Mouse (Mus musculus) 3T3-L1 (cell line): Measurements from ENCODE around the gene Ccdc137.

ENCODE experiments used
- DNase-seq: peaks from one replicate; pipeline ENCODE4 v3.0.0-alpha.2; 2015; ENCODE audit warnings: low read depth, low spot score

Ccdc137 gene

GRCm38 (mm10) chr11:120498226-120498625 is 40.3 kb downstream of the Ccdc137 start:
- DNase-seq = no peak

DNA sequence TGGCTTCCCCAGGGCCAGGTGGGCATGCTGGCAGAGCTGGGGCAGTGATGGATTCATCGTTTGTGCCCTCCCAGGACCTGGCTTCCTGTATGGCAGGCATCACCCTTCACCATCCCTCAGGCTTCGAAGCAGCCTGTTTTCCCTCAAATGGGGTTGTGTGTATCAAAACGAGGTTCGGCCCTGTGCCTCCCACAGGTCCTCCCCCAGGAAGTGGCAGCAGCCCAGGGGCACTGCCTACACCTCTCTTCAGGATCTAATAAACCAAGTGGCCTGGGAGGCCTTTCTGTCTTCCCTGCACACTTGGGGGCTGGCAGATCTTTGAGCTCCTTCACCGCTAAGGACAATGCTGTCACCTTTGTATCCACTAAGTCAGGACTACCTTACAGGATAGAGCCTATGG is 41.0 kb downstream of the Ccdc137 start:
- DNase-seq = no peak

DNA sequence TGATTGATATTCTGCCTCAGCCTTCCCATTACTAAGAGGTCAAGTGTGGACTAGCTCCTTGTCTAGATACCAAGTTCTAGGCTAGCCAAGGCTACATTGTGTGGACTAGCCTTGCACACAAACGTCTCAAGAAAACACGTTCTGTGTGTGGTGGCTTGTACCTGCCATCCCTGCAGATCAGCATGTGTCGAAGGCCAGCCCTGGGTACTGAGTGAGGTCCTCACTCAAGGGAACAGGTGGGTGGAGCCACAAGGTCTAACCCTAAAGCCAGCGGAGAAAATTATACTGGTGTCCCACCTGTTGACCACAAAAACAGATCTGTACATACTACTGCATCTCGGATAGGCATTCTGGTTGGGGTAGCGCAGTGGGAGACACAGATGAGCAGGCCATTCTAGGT is 42.0 kb downstream of the Ccdc137 start:
- no peak for DNase-seq

DNA sequence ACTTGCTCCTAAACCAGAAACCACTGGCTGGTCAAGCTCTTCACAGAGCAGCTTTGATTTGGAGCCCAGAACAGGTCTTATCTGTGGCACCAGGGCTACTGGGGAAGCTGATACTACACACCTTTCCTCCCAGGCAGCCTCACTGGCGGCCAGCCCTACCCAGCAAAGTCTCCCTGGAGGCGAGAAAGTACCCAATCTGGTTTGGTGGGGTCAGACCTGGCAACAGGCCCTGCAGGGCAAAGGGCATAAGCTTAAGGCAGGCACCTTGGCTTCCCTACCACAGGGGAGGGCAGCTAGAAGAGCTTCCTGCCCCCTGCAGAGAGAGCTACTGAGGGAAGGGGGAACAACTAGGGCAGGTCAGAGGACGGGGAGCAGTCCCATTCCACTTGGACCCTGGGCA is 42.4 kb downstream of the Ccdc137 start:
- DNase-seq = no peak

GRCm38 (mm10) chr11:120501018-120501417 is 43.1 kb downstream of the Ccdc137 start:
- DNase-seq = no peak

DNA sequence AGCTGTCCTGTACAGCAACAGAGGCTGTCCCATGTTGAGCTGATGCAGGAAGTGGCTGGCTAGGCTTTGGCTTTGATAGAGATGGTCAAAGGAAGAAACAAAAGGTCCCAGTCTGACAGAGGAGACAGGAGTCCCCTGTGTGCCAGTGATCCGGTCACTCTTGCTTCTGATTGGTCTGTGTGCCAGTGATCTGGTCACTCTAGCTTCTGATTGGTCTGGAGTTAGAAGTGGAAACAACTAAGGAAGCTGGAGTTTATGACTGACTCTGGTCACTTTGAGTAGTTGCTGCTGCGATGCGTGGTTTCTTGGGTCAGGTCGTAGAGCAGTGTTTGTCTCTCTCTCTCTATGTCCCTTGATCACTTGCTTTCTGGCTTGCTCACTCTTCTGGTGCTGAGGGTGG is 43.8 kb downstream of the Ccdc137 start:
- no peak for DNase-seq

- no peak for DNase-seq
Observed at GRCm38 (mm10) chr11:120505661-120506060, 47.7 kb downstream of the Ccdc137 start.

DNA sequence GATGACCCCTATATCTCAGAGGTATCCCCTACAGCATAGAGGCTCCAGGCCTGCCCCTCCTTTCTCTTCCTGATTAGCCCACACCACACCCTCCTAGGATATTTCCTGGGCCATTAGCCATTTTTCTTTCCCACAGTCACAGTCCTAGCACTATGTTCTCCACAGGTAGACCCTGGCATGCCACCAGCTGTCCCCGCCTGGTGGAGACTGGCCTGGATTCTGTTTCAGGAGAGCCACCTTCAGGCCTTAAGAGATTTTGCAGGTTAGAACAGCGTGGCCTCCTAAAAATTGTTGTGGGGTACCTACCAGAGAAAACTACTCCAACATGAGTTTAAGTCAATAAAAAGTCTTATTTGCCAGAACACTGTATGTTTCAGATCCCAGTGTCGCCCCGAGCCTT is 49.0 kb downstream of the Ccdc137 start:
- no peak for DNase-seq

DNA sequence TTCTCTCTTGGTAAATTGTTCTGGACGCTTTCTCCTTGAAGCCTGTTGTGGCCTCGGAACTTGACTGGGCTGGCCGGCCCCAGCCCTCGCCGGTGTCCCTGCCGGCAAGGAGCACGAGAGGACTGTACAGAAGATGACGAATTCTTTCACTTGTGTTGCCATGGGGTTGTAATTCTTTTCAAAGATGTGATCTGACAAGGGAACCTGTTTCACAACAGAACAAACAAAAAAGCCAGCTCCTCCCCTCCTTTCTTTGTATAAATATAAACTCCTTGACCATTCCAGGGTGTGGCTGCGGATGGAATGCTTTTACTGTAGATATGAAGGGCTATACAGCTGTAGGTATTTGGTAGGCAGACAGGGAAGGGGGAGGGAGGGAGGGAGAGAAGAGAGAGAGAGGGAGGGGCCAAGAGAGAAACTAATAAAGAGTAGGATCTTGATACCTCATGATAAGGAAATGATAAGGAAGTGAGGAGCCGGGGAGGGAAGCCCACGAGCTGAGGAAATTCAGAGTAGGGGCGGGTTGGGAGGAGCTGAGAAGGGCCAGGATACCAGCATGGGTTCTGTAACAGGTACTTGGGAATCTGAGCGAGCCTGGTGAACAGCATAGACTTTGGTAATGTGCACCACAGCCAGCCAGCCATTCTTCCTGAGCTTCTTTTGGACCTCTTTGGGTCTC is 49.8 kb downstream of the Ccdc137 start:
- peak; percentile 46 for DNase-seq

DNA sequence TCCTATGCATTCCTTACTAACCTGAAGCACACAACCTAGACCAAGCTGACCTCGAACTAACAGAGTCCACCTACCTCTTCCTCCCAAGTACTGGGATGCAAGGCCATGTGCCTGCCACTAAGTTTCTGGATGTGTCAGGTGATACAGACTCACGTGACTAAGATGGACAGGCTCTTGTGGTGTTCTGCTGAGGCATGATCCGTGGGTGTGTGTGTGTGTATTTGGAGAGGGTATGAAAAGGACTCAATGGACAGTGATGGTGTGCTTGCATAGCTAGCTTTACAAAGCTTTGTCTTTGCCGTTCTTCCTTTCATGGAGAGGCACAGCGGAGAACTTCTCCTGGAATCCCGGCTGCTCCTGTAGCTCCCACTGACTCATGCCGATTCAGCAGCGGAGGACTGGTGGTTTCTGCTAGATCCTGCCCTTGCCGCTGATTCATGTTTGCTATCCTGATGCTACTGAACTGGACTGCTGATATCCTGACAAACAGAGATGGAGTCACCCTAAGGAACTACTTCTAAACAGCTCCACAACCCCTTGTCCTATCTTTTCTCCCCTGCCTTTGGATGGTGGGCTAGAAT is 50.5 kb downstream of the Ccdc137 start:
- DNase-seq = peak; percentile 88

GRCm38 (mm10) chr11:120509940-120510339 is 52.0 kb downstream of the Ccdc137 start:
- DNase-seq = no peak

- DNase-seq = no peak
Observed at GRCm38 (mm10) chr11:120510375-120511030, 52.6 kb downstream of the Ccdc137 start.

GRCm38 (mm10) chr11:120512790-120513453 is 55.0 kb downstream of the Ccdc137 start:
- DNase-seq = peak; percentile 98
